In the genomic region with DNA sequence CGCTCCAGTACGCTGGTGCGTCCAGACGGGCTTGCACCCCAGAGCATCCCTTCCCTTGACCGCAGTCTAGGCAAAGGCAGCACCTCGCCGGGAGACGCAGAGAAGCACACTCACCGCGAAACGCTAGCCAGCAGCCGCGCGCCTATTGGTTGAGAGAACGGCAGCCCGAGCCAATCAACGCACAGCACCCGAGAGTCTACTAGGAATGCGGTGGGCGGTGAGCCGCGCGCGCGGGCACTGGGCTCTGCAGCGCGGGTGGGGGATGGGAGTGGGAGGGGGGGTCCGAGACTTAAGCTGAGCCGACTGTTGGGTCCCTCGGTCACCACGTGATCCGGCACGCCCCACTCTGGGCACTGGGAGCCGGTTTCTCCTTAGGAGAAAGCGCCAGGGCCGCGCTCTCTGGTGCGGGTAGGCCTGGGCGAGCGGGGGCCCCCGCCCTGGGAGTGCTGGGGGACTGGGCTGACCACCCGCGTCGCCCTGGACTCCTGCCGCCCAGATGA, we compare ENCODE assay signal across 8 mouse cellular contexts. TPM values are rescaled to one million over a fixed set of nuclear protein-coding genes. Genes with fewer than 3 reads are reported as not detected.
DNase-seq lines count a peak whose midpoint lies in the region; ATAC-seq and TF ChIP-seq lines count a peak whose summit lies in the region.

No protein-coding gene starts in this region.

- ATAC-seq in Patski, result peak; percentile 82
- ATAC-seq in hindbrain, embryonic 12.5 days (ENCODE audit: low FRiP score), result peak; percentile 90
- ATAC-seq in lung, postnatal 0 days, result peak; percentile 86

- TF ChIP-seq EP300 in lung, postnatal 0 days (IDR thresholded peaks at IDR 0.05), result no peak

- no peak for DNase-seq in Patski (ENCODE audit: low read depth, low spot score)
- DNase-seq in cerebellum, postnatal 10 days, result peak; percentile 97 to 98
- peak; percentile 92 to 94 for DNase-seq in frontal cortex, postnatal 10 days (ENCODE audit: low spot score in 2 of 2)
- peak; percentile 89 to 94 for DNase-seq in layer of hippocampus, postnatal 10 days (ENCODE audit: low spot score in 2 of 2)
- DNase-seq in lung, postnatal 0 days (ENCODE audit: low spot score), result peak; percentile 93
- DNase-seq in retina, adult 2 months (ENCODE audit: low read depth, low spot score), result peak; percentile 76
- DNase-seq in thymus, postnatal 25 days, result peak; percentile 90

- H3K36me3 ChIP-seq in hindbrain, embryonic 12.5 days, result no peaks in the 10 kb centered on the region
- no peaks in the 10 kb centered on the region for H3K36me3 ChIP-seq in lung, postnatal 0 days (ENCODE audit: insufficient read depth, low read length)

- peak overlapping the region; percentile 93 for H3K27ac ChIP-seq in hindbrain, embryonic 12.5 days
- peak overlapping the region; percentile 83 for H3K27ac ChIP-seq in lung, postnatal 0 days (ENCODE audit: low read length)

- 0% methylated on average over 45 of the region's 45 CpGs for WGBS in hindbrain, embryonic 12.5 days
- WGBS in lung, postnatal 0 days, result 6% methylated on average over 44 of the region's 45 CpGs

- H3K4me2 ChIP-seq in hindbrain, embryonic 12.5 days (replicated peaks), result peak overlapping the region; percentile 73
- H3K4me2 ChIP-seq in lung, postnatal 0 days (replicated peaks; ENCODE audit: low read depth, low read length), result peak overlapping the region; percentile 73

- peaks cover 60% of the 10 kb centered on the region for H3K4me1 ChIP-seq in hindbrain, embryonic 12.5 days
- H3K4me1 ChIP-seq in lung, postnatal 0 days (ENCODE audit: insufficient read depth, low read depth, low read length), result peaks cover 12% of the 10 kb centered on the region; the same call in 1 of the 2 replicates

- CTCF ChIA-PET in Patski (lab: Charles Lee), result interaction anchor here (4.0 kb wide), 1 partner anchor 201 kb away, joined by 35 read pairs; no protein-coding TSS in a partner anchor

- H3K4me3 ChIP-seq in hindbrain, embryonic 12.5 days, result peak overlapping the region; percentile 36
- peak overlapping the region; percentile 36 for H3K4me3 ChIP-seq in lung, postnatal 0 days (ENCODE audit: low read depth, low read length)

- peak overlapping the region; percentile 68 for H3K9ac ChIP-seq in hindbrain, embryonic 12.5 days
- peak overlapping the region; percentile 0; the same call in 1 of the 2 replicates for H3K9ac ChIP-seq in lung, postnatal 0 days (replicated peaks; ENCODE audit: low read depth)

- in situ Hi-C loops in Patski (cut with MboI; ENCODE audit: low pct_unique_long_range_greater_than_20kb), result loop anchor here (5.0 to 25.0 kb wide), 2 partner anchors 41 to 399 kb away; partner anchors contain the start of gene Chmp6

- no peaks in the 10 kb centered on the region for H3K27me3 ChIP-seq in Patski
- H3K27me3 ChIP-seq in hindbrain, embryonic 12.5 days, result peaks cover 13% of the 10 kb centered on the region
- no peaks in the 10 kb centered on the region for H3K27me3 ChIP-seq in lung, postnatal 0 days (replicated peaks; ENCODE audit: insufficient read depth, low read length)

- POLR2A ChIA-PET in Patski (lab: Charles Lee), result no interaction called here

- H3K9me3 ChIP-seq in hindbrain, embryonic 12.5 days (replicated peaks), result no peaks in the 10 kb centered on the region
- no peaks in the 10 kb centered on the region for H3K9me3 ChIP-seq in lung, postnatal 0 days (ENCODE audit: low read length)

- TF ChIP-seq CTCF in Patski (IDR thresholded peaks at IDR 0.05), result no peak
- peak; percentile 8; the same call in 1 of the 2 replicates for TF ChIP-seq CTCF in lung, postnatal 0 days (IDR thresholded peaks at IDR 0.05)

RNA-seq across cellular contexts. Expression of gene Actg1, which starts 37.5 kb away (rescaled TPM):
- polyA plus RNA-seq in Patski (2021), result 2,862 TPM
- polyA plus RNA-seq in hindbrain, embryonic 12.5 days (2016; fragmentation: Nextera tagmentation; extraction: Ambion mirVana), result 3,608 and 3,685 TPM in 2 replicates
- total RNA-seq in layer of hippocampus, postnatal 10 days (2021), result 1,000 to 10,000 TPM; 2,523 to 2,576 TPM
- polyA plus RNA-seq in lung, postnatal 0 days (2015; fragmentation: Nextera tagmentation; extraction: Ambion mirVana), result 1,989 and 2,317 TPM in 2 replicates

RNA-seq across cellular contexts. Expression of gene Fscn2, which starts 50.5 kb away (rescaled TPM):
- 0.23 TPM for polyA plus RNA-seq in Patski (2021)
- polyA plus RNA-seq in hindbrain, embryonic 12.5 days (2016; fragmentation: Nextera tagmentation; extraction: Ambion mirVana), result 1.2 and 1.3 TPM in 2 replicates
- not detected for total RNA-seq in layer of hippocampus, postnatal 10 days (2021)
- 0.36 and 0.74 TPM in 2 replicates for polyA plus RNA-seq in lung, postnatal 0 days (2015; fragmentation: Nextera tagmentation; extraction: Ambion mirVana)
